Mouse (Mus musculus) C2C12 (cell line): ENCODE data around the gene Trappc6a.

ENCODE experiments used
- CEBPB ChIP-seq: IDR thresholded peaks from one replicate; pipeline ENCODE4 v1.6.1; 2011; ENCODE audit warnings: low read depth, mild to moderate bottlenecking, control low read depth, moderate library complexity
- MAX ChIP-seq: IDR thresholded peaks from one replicate; pipeline ENCODE4 v1.6.1; 2011; ENCODE audit warnings: mild to moderate bottlenecking, control low read depth
- MYOD1 ChIP-seq: IDR thresholded peaks from one replicate; pipeline ENCODE4 v1.6.1; 2011; ENCODE audit warnings: low read depth; ENCODE audit not compliant: control insufficient read depth, insufficient read length

DNA sequence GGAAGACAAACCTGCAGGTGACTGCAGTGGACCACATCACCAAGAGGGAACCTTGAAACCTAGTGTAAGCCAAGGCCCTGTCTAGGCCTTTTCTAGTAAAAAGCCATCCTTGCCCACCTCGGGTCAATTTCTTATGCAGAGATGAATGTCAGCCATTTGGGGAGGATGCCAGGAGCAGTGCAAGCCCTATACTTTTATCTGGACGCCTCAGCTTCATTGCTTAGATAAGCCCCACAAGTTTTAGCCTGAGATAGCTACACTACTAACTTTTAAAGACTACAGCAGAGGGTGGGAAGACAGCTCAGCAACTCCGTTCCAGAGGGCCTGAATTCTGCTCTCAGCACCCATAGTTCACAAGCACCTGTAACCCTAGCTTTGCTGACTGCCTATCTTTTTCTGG is 55.7 kb downstream of the Trappc6a start:
- TF ChIP-seq MAX: no peak
- no peak for TF ChIP-seq MYOD1
- TF ChIP-seq CEBPB: no peak
